Mouse (Mus musculus) thymus, adult 2 months (tissue): ENCODE data around the gene Psmb3.

Source experiments
- CTCF ChIP-seq: fragments of 200-500 bp; IDR thresholded peaks from 2 replicates; pipeline ENCODE4 v1.5.1; 2012; ENCODE audit warnings: mild to moderate bottlenecking, control low read depth, low read length, moderate library complexity, borderline replicate concordance; ENCODE audit not compliant: control insufficient read depth, poor library complexity, insufficient read depth; ENCODE audit errors: extremely low read depth
- POLR2A ChIP-seq: fragments of 200-500 bp; IDR thresholded peaks from 2 replicates; pipeline ENCODE4 v1.6.1; 2012; ENCODE audit warnings: mild to moderate bottlenecking, low read length, control low read depth, moderate library complexity; ENCODE audit not compliant: control insufficient read depth, poor library complexity, insufficient read depth; ENCODE audit errors: extremely low read depth

DNA sequence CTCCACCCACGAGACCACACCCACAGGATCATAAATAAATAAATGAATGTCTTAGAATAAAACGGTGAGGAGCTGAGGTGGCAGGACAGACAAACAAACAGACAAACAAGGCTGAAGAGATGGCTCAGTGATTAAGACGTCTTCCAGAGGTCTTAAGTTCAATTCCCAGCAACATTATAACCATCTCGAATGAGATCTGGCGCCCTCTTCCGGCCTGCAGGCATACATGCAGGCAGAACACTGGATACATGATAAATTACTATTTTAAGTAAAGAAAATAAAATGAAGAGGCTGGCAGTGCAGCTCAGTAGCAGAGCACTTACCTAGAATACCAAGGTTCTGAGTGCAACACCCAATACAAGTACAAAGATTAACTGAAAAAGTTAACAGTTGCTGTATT, 35.5 kb downstream of the Psmb3 start:
- TF ChIP-seq CTCF: no peak
- no peak for TF ChIP-seq POLR2A
